Mouse (Mus musculus) lung, postnatal 14 days (tissue): ENCODE data around the gene Mien1.

Experiments used
- DNase-seq: peaks from one replicate; pipeline ENCODE4 v3.0.0; 2021

Gene Mien1

DNA sequence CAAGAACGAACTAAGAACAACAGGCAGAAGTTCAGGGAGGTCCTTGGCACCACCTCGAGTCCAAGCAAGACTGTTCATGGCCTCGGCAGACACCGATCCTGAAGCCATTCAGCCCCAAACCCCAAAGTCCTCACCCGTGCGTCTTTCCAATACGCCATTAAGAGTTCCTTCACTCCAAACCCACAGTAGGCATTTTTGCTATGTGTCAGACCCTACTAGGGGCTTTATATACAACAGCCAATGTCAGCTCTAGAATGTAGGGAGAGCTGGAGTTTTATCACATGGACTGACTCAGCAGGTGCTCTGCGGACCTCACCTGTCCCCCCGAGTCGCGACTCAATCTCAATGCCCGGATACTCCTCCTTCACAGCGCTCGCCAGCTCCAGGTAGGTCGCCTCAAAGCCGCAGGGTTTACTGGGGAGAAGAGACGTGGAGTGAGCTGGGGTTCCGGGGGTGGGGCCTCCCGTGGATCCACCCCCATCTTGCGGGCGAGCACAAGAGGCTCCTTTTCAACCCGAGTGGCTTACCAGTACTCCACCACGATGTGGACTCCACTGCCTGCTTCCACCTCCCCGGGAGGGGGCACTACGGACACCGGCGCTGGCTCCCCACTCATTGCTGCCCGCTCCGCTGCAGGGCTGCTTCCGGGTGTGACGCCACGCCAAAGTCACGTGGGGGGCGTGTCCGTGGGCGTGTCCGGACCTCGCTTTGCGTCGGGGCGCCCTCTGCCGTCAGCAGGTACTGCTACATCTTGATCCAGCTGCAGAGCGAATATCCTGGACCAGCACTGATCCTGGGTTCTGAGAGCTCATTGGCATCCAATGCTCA is at the start of gene Mien1:
Gene Mien1, minus strand, starts transcription at position 661 of the 828 bp plus-strand sequence.
- peak; percentile 98 for DNase-seq

DNA sequence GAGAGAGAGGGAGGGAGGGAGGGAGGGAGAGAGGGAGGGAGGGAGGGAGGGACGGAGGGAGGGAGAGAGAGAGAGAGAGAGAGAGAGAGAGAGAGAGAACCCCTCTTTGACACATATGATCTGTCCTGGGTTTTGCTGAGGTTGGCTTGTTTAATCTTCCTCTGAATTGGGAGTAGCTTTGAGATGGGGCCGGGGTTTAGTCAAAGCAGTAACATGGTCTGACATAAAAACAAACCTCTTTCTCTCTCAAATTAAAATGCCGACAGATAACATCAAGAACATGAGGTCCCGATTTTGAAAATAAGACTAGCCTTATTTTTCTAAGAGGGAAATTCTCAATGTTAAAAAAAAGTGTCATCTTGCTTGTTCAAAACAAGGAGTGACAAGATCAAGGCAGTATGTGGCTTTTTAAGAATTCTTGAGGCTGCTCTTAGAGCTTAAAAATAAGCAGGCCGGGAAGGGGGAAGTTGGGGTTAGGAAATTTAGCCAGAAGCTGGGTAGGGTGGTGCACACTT is 48.8 kb upstream of the Mien1 start:
- no peak for DNase-seq

DNA sequence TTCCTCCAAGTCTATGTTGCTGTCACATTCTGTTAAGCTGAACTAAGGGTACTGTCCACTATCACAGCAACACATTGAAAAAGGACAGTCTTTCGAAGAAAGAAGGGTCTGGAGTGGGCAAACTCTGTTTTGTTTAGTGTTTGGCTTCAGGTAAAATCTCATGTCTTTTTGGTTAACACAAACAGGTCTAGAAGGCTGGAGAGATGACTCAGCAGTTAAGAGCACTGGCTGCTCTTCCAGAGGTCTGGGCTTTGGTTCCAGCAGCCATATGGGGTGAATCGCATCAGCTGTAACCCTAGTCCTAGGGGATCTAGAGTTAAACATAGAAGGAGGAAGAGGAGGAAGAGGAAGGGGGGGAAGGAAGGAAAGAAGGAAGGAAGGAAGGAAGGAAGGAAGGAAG is 47.0 kb upstream of the Mien1 start:
- no peak for DNase-seq

DNA sequence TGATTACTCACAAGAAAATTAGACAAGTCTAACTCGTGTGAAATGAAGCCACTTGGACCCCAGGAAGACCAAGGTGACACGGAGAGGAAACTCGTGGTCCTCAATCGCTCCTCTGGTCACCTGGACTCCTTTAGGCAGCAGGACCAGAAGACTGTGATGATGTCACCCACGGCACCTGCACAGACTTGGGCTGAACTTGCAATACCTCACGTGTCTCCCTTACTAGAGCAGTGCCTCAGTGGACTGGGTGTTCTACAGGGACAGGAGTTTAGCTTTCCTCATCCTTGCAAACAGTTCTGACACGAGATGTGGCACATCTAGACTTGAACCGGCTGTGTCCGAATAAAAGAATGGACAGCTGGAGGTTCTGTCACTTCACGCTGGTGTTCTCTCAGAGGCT is 43.3 kb upstream of the Mien1 start:
- DNase-seq = no peak

- DNase-seq = no peak
Measured at GRCm38 (mm10) chr11:98481231-98481630, 42.4 kb upstream of the Mien1 start.

- no peak for DNase-seq
Measured at GRCm38 (mm10) chr11:98479940-98480497, 41.2 kb upstream of the Mien1 start.

DNA sequence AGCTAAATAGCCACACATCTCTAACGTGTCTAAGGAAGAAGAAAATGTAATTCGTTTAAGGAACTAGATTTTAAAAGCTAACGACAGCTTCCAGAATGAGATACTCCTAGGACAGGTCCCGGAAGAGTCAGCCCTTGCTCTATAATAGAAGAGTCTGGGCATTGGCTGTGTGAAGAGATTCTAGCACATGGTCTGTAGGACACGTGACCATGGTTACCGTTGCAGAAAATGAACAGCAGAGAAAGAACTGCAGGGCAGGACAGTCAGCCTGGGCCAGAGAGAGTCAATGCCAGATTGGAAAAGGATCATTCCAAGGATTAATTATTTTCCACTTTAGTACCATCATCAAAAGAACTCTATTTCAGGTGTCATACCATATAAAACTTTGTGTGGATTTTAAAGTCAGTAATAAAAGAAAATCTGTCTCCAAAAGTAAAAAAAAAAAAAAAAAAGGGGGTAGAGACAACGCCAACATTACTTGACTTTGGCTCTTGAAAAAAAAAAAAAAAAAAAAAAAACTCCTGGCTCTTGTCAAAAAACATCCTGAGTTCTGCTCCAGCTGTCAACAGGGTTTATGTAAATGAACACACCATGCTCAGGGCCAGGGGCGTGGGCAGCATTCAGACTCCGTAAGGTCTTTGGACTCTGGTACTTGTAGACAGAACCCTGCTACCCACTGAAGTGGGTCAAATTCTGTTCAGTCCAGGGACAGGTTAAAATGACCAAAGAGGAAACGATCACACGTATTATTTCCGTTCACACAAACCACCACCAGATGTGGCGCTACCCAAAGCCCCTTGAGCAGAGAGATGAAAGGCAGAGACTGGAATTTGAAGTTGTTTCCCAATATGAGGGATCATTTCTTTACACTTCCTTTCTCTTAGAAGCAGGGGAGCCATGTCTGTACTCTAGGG is 40.5 kb upstream of the Mien1 start:
- DNase-seq = no peak

- DNase-seq = no peak
Measured at GRCm38 (mm10) chr11:98477011-98477701, 38.4 kb upstream of the Mien1 start.

GRCm38 (mm10) chr11:98476434-98476807 is 37.6 kb upstream of the Mien1 start:
- DNase-seq = no peak

DNA sequence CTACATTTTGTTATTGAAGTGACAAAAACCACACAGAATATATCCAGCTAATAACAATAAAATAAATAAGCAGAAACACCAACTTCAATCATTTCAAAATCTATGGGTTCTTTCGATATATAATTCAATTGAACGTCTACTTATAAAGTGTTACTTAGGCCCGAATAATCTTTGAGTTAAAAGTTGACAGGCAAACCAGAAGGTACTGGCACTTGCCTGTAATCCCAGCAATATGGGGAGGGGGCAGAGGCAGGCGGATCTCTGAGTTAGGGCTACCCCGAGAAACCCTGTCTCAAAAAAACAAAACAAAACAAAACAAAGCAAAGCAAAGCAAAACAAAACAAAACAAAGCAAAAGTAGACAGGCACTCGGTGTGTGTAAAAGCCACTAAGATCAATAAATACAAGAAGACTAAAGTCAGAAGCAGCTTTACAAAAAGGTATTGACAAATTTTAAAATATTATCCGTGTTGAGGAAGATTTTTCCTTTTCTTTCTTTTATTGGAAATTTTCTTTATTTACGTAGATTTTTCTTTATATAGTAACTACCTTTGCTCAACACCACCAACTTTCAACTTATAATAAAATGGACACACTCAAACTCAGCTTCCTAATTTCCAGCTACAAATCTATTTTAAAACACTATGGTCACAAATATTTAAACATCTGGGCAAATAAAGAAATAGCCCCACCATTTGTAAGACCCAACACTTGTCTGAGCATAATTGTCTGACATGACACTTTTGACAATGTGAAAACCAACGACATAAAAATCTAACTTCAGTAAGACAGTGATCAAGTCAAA is 37.0 kb upstream of the Mien1 start:
- DNase-seq = no peak

GRCm38 (mm10) chr11:98474967-98475366 is 36.2 kb upstream of the Mien1 start:
- no peak for DNase-seq

GRCm38 (mm10) chr11:98473916-98474479 is 35.2 kb upstream of the Mien1 start:
- DNase-seq = no peak

GRCm38 (mm10) chr11:98472696-98473095 is 33.9 kb upstream of the Mien1 start:
- DNase-seq = no peak

- no peak for DNase-seq
Measured at GRCm38 (mm10) chr11:98470795-98471194, 32.0 kb upstream of the Mien1 start.

DNA sequence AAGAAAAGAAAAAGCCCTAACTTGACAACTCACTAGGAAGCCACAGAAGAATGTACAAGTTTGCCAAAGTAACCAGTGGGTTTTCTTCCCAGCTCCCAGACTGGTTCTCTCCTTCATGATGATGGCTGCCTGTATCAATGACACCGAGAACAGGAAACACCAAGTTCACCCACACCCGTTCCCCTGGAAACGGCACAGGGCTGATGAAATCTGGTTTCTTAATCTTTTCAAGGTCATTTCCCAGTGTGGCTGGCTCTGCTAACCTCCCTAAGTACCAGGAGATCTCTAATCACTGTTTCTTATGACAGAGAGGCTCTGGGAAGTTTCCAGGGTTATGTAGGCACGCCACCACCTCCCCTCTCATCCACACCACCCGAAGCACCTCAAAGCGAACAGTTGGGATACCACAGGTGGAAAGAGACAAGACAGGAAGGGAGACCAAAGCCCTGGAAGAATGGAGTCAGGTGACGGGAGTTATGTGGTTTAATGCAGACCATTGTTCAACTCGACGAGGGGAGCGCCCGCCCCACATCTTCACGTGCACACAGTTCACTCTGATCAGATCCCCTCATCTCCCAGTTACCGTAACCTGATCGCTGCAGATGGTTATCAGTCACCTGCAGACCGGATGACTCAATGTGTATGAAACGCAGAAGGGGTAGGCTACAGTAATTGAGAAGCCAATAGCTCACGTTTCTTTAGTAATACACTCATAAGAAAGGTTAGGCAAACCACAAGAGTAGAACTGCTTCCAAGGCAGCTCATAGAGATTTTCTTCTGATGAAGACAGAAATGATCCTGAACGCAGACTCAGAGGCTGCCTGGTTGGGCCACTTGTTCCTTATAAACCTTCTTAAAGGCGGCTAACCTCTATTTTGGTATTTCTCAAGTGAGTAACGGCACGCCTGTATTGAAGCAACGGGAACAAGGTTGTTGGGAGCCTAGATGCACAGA is 31.2 kb upstream of the Mien1 start:
- DNase-seq = no peak

DNA sequence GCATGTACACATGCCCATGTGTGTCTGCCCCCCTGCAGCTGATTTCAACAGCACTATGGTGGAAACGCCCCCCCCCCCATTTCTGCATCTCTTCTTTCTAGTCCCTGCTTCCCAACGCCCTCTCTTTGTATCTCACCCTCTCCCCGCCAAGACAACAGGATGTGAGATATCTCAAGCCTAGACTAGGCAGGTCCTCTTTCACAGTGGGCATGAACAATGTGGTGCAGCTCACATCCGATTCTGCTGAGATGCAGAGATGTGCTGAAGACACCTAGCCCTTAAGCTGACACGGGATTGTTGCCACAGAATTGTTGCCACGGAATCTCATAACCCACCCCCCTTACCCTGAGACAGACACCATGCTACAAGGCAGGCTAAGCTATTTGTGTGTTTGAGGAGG is 25.7 kb upstream of the Mien1 start:
- no peak for DNase-seq

DNA sequence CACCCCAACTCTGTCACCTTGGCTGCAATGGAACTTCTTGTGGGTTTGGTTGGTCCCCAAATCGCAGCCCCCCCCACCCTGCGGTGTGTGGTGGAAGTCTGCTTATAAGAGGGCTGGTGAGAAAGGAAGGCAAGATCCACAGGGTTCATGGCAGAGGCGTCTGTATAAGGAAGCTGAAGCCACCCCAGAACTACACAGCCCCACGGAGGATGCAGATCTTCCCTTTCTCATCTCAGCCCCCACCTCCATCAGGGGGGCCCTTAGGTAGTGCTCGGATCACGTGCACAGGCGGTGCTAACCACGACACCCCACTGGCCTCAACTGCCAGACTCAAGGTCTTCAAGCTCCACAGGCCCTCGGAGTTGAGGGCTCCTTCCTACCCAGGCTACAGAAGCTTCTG is 25.1 kb upstream of the Mien1 start:
- DNase-seq = no peak

- DNase-seq = no peak
Measured at GRCm38 (mm10) chr11:98462255-98462654, 23.5 kb upstream of the Mien1 start.

GRCm38 (mm10) chr11:98461109-98461720 is 22.4 kb upstream of the Mien1 start:
- no peak for DNase-seq

DNA sequence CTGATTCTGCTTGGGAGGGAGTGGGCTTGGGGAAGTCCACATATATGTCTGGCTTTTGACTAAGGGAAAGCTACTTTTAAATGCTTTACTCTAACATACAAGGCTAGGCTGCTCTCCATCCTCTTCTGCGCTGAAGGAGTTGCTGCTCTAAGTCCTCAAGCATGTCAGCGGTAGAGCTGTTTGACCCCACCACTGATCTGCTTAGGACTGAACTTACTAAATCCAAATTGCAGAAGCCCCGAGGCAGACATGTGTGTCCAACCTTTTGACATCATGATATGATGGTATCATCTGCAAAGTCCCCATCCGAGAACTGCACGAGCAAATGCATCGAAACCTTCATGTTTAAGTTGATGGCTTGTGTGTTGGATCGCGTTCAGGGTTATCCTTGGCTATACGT is 21.1 kb upstream of the Mien1 start:
- DNase-seq = no peak
